Mouse (Mus musculus) thymus, adult 2 months (tissue): ENCODE results near the gene Nup98.

Experiments
- CTCF ChIP-seq: fragments of 200-500 bp; IDR thresholded peaks from 2 replicates; pipeline ENCODE4 v1.5.1; 2012; ENCODE audit warnings: mild to moderate bottlenecking, control low read depth, low read length, moderate library complexity, borderline replicate concordance; ENCODE audit not compliant: control insufficient read depth, poor library complexity, insufficient read depth; ENCODE audit errors: extremely low read depth
- POLR2A ChIP-seq: fragments of 200-500 bp; IDR thresholded peaks from 2 replicates; pipeline ENCODE4 v1.6.1; 2012; ENCODE audit warnings: mild to moderate bottlenecking, low read length, control low read depth, moderate library complexity; ENCODE audit not compliant: control insufficient read depth, poor library complexity, insufficient read depth; ENCODE audit errors: extremely low read depth

GRCm38 (mm10) chr7:102258189-102258588, 48.2 kb upstream of the Nup98 start:
- TF ChIP-seq CTCF (no peak), POLR2A (no peak)
